Mouse (Mus musculus) heart, embryonic 15.5 days (tissue): ENCODE measurements around the gene Alg9. TPM values are rescaled to one million over a fixed set of nuclear protein-coding genes. Genes with fewer than 3 reads are reported as not detected.
"Not testable (repeated sequence)": the region's sequence is repeated elsewhere in the genome, so short reads cannot be mapped to it uniquely, and the experiment has no call there.

Experiments used
- ATAC-seq: fragments of 200-750 bp; cut with Nextera tagmentation; replicated peaks from 2 replicates; pipeline ENCODE4 v1.8.0; 2017; ENCODE audit warnings: low read depth, moderate TSS enrichment; ENCODE audit not compliant: insufficient number of reproducible peaks, insufficient read depth, low FRiP score
- H3K27ac ChIP-seq: fragments of 300-500 bp; sonication (generic); 2 replicates; pipeline ENCODE4 v1.5.1; 2015; ENCODE audit warnings: mild to moderate bottlenecking, inconsistent platforms
- H3K27me3 ChIP-seq: fragments of 300-500 bp; sonication (generic); 2 replicates; pipeline ENCODE4 v1.6.1; 2015; ENCODE audit warnings: inconsistent platforms
- H3K36me3 ChIP-seq: fragments of 300-500 bp; sonication (generic); 2 replicates; pipeline ENCODE4 v1.6.1; 2015; ENCODE audit warnings: mild to moderate bottlenecking, inconsistent platforms
- H3K4me1 ChIP-seq: fragments of 300-500 bp; sonication (generic); replicated peaks from 2 replicates; pipeline ENCODE4 v1.6.1; 2015; ENCODE audit warnings: inconsistent platforms
- H3K4me2 ChIP-seq: fragments of 300-500 bp; sonication (generic); 2 replicates; pipeline ENCODE4 v1.6.1; 2015; ENCODE audit warnings: inconsistent platforms, mild to moderate bottlenecking, moderate library complexity
- H3K4me3 ChIP-seq: fragments of 300-500 bp; sonication (generic); 2 replicates; pipeline ENCODE4 v1.5.1; 2015; ENCODE audit warnings: mild to moderate bottlenecking, inconsistent platforms
- H3K9ac ChIP-seq: fragments of 300-500 bp; sonication (generic); 2 replicates; pipeline ENCODE4 v1.6.1; 2015; ENCODE audit warnings: mild to moderate bottlenecking, inconsistent platforms
- H3K9me3 ChIP-seq: fragments of 300-500 bp; sonication (generic); replicated peaks from 2 replicates; pipeline ENCODE4 v1.6.1; 2016; ENCODE audit warnings: inconsistent platforms
- WGBS: fragments of 180-500 bp; shearing (Covaris S2); methylation state at CpG from one replicate; pipeline ENCODE4 v1.1.7; 2015; ENCODE audit warnings: mixed read lengths; 5-methylcytosine and 5-hydroxymethylcytosine counted together
- polyA plus RNA-seq: library from polyadenylated mRNA; unstranded; fragments of >200 nt; fragmentation: Nextera tagmentation; extraction: Ambion mirVana; gene quantifications from 2 replicates; pipeline ENCODE4 v1.2.1, GENCODE M21; 2015

Gene Alg9
- polyA plus RNA-seq, 1 experiment from 2014 or later: 20.7 TPM

DNA sequence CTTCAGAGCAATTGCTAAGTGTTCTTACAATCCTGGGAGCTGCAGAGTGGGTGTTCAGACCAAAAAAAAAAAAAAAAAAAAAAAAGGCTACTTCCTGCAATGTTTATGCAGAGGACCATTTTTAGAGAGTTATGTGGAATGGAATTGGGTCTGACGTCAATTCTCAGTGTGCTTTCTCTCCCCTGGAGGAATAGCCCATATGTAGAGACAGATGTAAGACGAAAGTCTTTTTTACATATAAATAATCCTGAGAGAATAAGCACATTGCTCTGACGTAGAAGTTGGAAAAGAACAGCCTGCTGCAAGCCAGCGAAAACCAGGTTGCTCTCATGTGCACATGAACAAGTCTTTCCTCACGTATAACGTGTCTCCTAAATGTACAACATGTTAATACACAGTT lies 44.9 kb downstream of the Alg9 start:
- H3K4me3 ChIP-seq: no peak overlapping the region
- WGBS: 89% methylated on average over 6 of the region's 6 CpGs
- no peaks in the 10 kb centered on the region for H3K4me1 ChIP-seq
- no peak overlapping the region for H3K4me2 ChIP-seq
- ATAC-seq: no peak
- peaks cover 15% of the 10 kb centered on the region; the same call in 1 of the 2 replicates for H3K36me3 ChIP-seq
- H3K27ac ChIP-seq: no peak overlapping the region
- no peaks in the 10 kb centered on the region for H3K9me3 ChIP-seq
- no peaks in the 10 kb centered on the region for H3K27me3 ChIP-seq
- H3K9ac ChIP-seq: no peak overlapping the region

GRCm38 (mm10) chr9:50821651-50822050 lies 46.8 kb downstream of the Alg9 start:
- Histone ChIP-seq H3K27me3 (no peaks in the 10 kb centered on the region), H3K9ac (no peak overlapping the region), H3K27ac (no peak overlapping the region), H3K4me2 (no peak overlapping the region), H3K4me1 (no peaks in the 10 kb centered on the region), H3K36me3 (peaks cover 14% of the 10 kb centered on the region; the same call in 1 of the 2 replicates), H3K9me3 (no peaks in the 10 kb centered on the region), H3K4me3 (no peak overlapping the region)
- WGBS: 90% methylated on average over 6 of the region's 6 CpGs
- ATAC-seq: no peak

DNA sequence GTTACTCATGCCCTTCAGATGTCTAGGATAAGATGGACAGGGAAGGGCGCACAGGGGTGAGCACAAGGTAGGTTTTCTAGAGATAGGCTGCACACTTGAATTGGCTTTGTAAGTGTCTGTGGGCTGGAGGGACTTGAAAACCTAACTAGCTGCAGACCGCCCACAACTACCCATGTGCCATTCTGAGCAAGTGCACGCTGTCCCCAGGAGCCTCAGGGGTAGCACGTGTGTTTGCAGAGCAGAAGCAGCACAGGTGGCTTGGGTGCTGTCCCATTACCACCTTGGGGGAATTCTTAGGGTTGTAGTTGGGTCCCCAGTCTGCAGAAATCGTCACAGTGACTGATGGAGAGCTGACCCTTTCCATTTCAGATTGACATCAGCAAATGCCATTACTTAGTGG lies 47.4 kb downstream of the Alg9 start:
- Histone ChIP-seq H3K27me3 (no peaks in the 10 kb centered on the region), H3K9me3 (no peaks in the 10 kb centered on the region), H3K27ac (no peak overlapping the region), H3K9ac (no peak overlapping the region), H3K4me2 (no peak overlapping the region), H3K36me3 (peaks cover 8% of the 10 kb centered on the region; the same call in 1 of the 2 replicates), H3K4me3 (no peak overlapping the region), H3K4me1 (no peaks in the 10 kb centered on the region)
- ATAC-seq: no peak
- WGBS: 88% methylated on average over 5 of the region's 5 CpGs

DNA sequence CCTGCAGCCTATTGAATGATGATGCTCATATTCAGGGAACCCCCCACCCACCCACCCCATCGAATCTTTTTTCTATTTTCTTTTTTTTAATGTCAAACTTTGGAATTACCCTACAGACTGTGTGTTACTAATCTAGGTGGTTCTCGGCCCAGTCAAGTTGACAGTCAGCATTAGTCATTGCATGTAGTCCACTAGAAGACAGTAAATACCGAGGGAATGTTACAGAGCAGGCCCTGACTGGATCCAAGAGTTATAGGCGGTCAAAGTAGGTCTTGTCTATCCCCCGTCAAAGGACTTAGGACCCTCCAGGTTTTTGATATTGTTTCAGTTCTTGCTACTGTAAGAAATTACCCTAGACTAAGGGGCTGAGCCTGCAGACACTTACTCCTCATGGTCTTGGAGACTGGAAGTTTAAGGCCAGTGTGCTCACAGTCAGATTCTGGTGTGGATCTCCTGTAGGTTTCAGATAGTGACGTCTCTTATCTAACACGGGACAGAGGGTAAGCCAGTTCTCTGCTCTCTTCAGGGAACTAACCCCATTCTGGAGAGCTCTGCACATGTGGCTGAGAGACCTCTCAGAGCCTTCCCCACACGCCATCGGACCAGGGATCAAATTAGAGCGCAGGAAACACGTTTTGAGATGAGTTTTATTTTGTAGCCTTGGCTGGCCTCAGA lies 49.1 kb downstream of the Alg9 start:
- Histone ChIP-seq H3K4me1 (no peaks in the 10 kb centered on the region), H3K4me3 (no peak overlapping the region), H3K27me3 (no peaks in the 10 kb centered on the region), H3K36me3 (no peaks in the 10 kb centered on the region; the same call in 1 of the 2 replicates), H3K4me2 (no peak overlapping the region), H3K9me3 (no peaks in the 10 kb centered on the region), H3K9ac (no peak overlapping the region), H3K27ac (no peak overlapping the region)
- 77% methylated on average over 11 of the region's 11 CpGs for WGBS
- ATAC-seq: no peak

DNA sequence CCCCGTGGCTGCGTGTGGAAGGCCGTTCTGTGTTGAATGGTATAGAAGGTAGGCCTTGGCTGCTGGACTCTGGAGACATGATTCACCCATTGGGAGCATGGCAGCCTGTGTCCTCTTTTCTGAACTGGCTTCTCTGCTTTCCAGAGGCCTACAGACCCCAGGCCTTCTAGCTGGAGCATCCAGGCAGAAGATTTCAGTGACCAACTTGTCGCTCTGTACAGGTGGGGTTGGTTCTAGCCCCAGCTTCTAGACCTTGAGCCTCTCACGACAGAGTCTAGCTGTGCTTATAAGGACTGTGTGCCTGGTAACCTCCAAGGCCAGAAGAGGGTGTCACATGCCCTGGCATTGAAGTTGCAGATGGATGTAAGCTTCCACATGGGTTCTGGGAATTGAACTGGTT lies 56.7 kb downstream of the Alg9 start:
- H3K9ac ChIP-seq: no peak overlapping the region
- H3K4me3 ChIP-seq: no peak overlapping the region
- no peak overlapping the region for H3K27ac ChIP-seq
- H3K9me3 ChIP-seq: no peaks in the 10 kb centered on the region
- H3K27me3 ChIP-seq: no peaks in the 10 kb centered on the region
- WGBS: 85% methylated on average over 5 of the region's 5 CpGs
- H3K4me1 ChIP-seq: no peaks in the 10 kb centered on the region
- H3K4me2 ChIP-seq: no peak overlapping the region
- ATAC-seq: no peak
- H3K36me3 ChIP-seq: no peaks in the 10 kb centered on the region; the same call in 1 of the 2 replicates

GRCm38 (mm10) chr9:50832162-50832561 lies 57.3 kb downstream of the Alg9 start:
- no peaks in the 10 kb centered on the region for H3K4me1 ChIP-seq
- H3K36me3 ChIP-seq: no peaks in the 10 kb centered on the region; the same call in 1 of the 2 replicates
- H3K9ac ChIP-seq: no peak overlapping the region
- no peak for ATAC-seq
- no peaks in the 10 kb centered on the region for H3K9me3 ChIP-seq
- no peak overlapping the region for H3K27ac ChIP-seq
- no peak overlapping the region for H3K4me3 ChIP-seq
- no peaks in the 10 kb centered on the region for H3K27me3 ChIP-seq
- no peak overlapping the region for H3K4me2 ChIP-seq
- 96% methylated on average over 4 of the region's 4 CpGs for WGBS

DNA sequence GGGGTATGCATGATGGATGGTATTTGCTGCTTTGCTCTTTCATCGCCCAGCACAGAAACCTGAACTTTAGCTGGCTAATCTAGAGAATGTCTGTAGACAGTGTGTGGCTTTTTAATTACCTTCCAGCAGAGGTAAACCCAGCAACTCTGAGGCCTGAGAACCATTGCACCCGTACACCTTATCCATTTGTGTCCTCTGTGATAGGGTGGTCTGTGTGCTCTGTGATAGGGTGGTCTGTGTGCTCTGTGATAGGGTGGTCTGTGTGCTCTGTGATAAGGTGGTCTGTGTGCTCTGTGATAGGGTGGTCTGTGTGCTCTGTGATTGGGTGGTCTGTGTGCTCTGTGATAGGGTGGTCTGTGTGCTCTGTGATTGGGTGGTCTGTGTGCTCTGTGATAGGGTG lies 57.8 kb downstream of the Alg9 start:
- H3K4me2 ChIP-seq, H3K9me3 ChIP-seq, ATAC-seq, H3K9ac ChIP-seq, H3K27ac ChIP-seq, H3K36me3 ChIP-seq, H3K27me3 ChIP-seq, H3K4me3 ChIP-seq, H3K4me1 ChIP-seq: not testable (repeated sequence)
- WGBS: 79% methylated on average over 2 of the region's 2 CpGs

- Histone ChIP-seq H3K4me2 (no peak overlapping the region), H3K4me1 (no peaks in the 10 kb centered on the region), H3K36me3 (no peaks in the 10 kb centered on the region; the same call in 1 of the 2 replicates), H3K9ac (no peak overlapping the region), H3K27ac (no peak overlapping the region), H3K27me3 (no peaks in the 10 kb centered on the region), H3K9me3 (no peaks in the 10 kb centered on the region), H3K4me3 (no peak overlapping the region)
- WGBS: 62% methylated on average over 8 of the region's 8 CpGs
- ATAC-seq: no peak
Observed at GRCm38 (mm10) chr9:50833786-50834185, 59.0 kb downstream of the Alg9 start.

- no peak overlapping the region for H3K9ac ChIP-seq
- H3K27me3 ChIP-seq: no peaks in the 10 kb centered on the region
- H3K4me2 ChIP-seq: no peak overlapping the region
- no peak overlapping the region for H3K4me3 ChIP-seq
- 80% methylated on average over 10 of the region's 10 CpGs for WGBS
- no peaks in the 10 kb centered on the region for H3K36me3 ChIP-seq
- no peak for ATAC-seq
- H3K9me3 ChIP-seq: no peaks in the 10 kb centered on the region
- H3K27ac ChIP-seq: no peak overlapping the region
- no peaks in the 10 kb centered on the region for H3K4me1 ChIP-seq
Observed at GRCm38 (mm10) chr9:50835068-50835705, 60.4 kb downstream of the Alg9 start.

- Histone ChIP-seq H3K4me1 (0 out of 2 replicates have a peak, but pooled peaks cover under 1% of the 10 kb centered on the region), H3K36me3 (no peaks in the 10 kb centered on the region), H3K27me3 (no peaks in the 10 kb centered on the region), H3K9ac (no peak overlapping the region), H3K27ac (no peak overlapping the region), H3K4me2 (no peak overlapping the region), H3K9me3 (no peaks in the 10 kb centered on the region), H3K4me3 (no peak overlapping the region)
- WGBS: 73% methylated on average over 4 of the region's 4 CpGs
- no peak for ATAC-seq
Observed at GRCm38 (mm10) chr9:50836097-50836496, 61.3 kb downstream of the Alg9 start.

DNA sequence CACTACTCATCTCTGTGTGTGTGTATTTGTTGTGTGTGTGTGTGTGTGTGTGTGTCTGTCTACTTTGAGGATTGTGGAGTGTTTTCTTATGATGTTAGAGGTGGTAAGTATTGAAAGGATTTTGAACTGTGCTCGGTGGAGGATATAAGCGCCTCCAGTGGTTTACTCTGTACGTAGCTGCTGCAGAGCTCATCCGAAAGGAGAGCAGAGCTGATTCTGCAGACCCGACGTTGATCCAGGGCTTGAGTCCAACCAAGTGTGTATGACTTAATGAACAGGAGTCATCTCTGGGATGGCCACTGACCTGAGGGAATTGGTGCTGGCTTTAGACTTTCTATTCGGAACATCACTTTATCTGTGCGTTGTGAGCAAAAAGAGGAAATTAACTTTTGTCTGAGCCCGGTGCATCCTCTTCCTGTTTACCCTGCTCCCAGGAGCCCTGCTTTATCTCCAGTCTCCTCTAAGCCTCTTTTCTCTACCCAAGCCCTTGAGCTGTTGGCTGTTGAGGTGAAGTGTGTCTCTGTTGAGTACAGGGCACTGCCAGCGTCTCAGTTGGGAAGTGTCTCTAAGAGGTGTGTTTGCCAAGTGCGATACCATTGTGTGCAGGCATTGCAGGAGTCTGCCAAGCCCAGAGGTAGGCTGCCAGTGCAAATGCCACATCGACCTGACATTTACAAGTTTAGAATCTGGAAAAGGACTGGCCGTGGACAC lies 66.4 kb downstream of the Alg9 start:
- 0 out of 2 replicates have a peak, but pooled peaks cover 6% of the 10 kb centered on the region for H3K4me1 ChIP-seq
- H3K27ac ChIP-seq: no peak overlapping the region
- H3K27me3 ChIP-seq: no peaks in the 10 kb centered on the region
- H3K36me3 ChIP-seq: 0 out of 2 replicates have a peak, but pooled peaks cover 5% of the 10 kb centered on the region
- no peak overlapping the region for H3K4me3 ChIP-seq
- H3K9ac ChIP-seq: no peak overlapping the region
- H3K4me2 ChIP-seq: no peak overlapping the region
- 0 out of 2 replicates have a peak, but pooled peaks have one; percentile 22 for ATAC-seq
- 62% methylated on average over 13 of the region's 13 CpGs for WGBS
- H3K9me3 ChIP-seq: no peaks in the 10 kb centered on the region
